Mouse (Mus musculus) embryo, embryonic 11.5 days (tissue): ENCODE measurements around the gene Mxra7.
A peak's percentile ranks its signal among the peaks of the same experiment; 100 is the strongest.
"Not testable (repeated sequence)": the region's sequence is repeated elsewhere in the genome, so short reads cannot be mapped to it uniquely, and the experiment has no call there.

ENCODE experiments used
- DNase-seq: peaks from one replicate; pipeline ENCODE4 v3.0.0-alpha.2; 2012; ENCODE audit warnings: low read depth, low spot score

Mxra7 gene

GRCm38 (mm10) chr11:116827534-116828165 is at the start of gene Mxra7:
Gene Mxra7, minus strand, starts transcription at chr11:116828046.
- DNase-seq = peak; percentile 59

- DNase-seq = no peak
Measured at GRCm38 (mm10) chr11:116873987-116874386, 46.1 kb upstream of the Mxra7 start.

- no peak for DNase-seq
Measured at GRCm38 (mm10) chr11:116871538-116871937, 43.7 kb upstream of the Mxra7 start.

- DNase-seq = no peak
Measured at GRCm38 (mm10) chr11:116869641-116870040, 41.8 kb upstream of the Mxra7 start.

GRCm38 (mm10) chr11:116869223-116869622 is 41.4 kb upstream of the Mxra7 start:
- DNase-seq = no peak

GRCm38 (mm10) chr11:116868129-116868528 is 40.3 kb upstream of the Mxra7 start:
- no peak for DNase-seq

GRCm38 (mm10) chr11:116865945-116866585 is 38.2 kb upstream of the Mxra7 start:
- no peak for DNase-seq

GRCm38 (mm10) chr11:116864444-116864843 is 36.6 kb upstream of the Mxra7 start:
- no peak for DNase-seq

GRCm38 (mm10) chr11:116857183-116857850 is 29.5 kb upstream of the Mxra7 start:
- DNase-seq = no peak

GRCm38 (mm10) chr11:116854279-116854678 is 26.4 kb upstream of the Mxra7 start:
- no peak for DNase-seq

- DNase-seq = peak; percentile 90
Measured at GRCm38 (mm10) chr11:116853512-116853928, 25.7 kb upstream of the Mxra7 start.

GRCm38 (mm10) chr11:116852891-116853511 is 25.2 kb upstream of the Mxra7 start, which contains the start of gene Srsf2:
Gene Srsf2, minus strand, starts transcription at chr11:116853094.
- peak; percentile 91 for DNase-seq

- peak; percentile 46 for DNase-seq
Measured at GRCm38 (mm10) chr11:116852291-116852890, 24.5 kb upstream of the Mxra7 start, which contains the start of gene Mfsd11. Gene Mfsd11, plus strand, starts transcription at chr11:116852440.

- no peak for DNase-seq
Measured at GRCm38 (mm10) chr11:116851576-116852290, 23.9 kb upstream of the Mxra7 start.

GRCm38 (mm10) chr11:116850833-116851477 is 23.1 kb upstream of the Mxra7 start:
- DNase-seq = no peak

- no peak for DNase-seq
Measured at GRCm38 (mm10) chr11:116850085-116850484, 22.2 kb upstream of the Mxra7 start.

GRCm38 (mm10) chr11:116849587-116849986 is 21.7 kb upstream of the Mxra7 start:
- DNase-seq = no peak

GRCm38 (mm10) chr11:116848877-116849178 is 21.0 kb upstream of the Mxra7 start:
- DNase-seq = not testable (repeated sequence)

GRCm38 (mm10) chr11:116848086-116848876 is 20.4 kb upstream of the Mxra7 start:
- DNase-seq = no peak
